Mouse (Mus musculus) frontal cortex, postnatal 25 days (tissue): Measurements from ENCODE around the gene Ldb2.

Source experiments
- DNase-seq, 2 experiments: peaks; one replicate each; pipeline ENCODE4 v3.0.0; 2022; ENCODE audit warnings: low spot score in 2 of 2

Gene Ldb2

DNA sequence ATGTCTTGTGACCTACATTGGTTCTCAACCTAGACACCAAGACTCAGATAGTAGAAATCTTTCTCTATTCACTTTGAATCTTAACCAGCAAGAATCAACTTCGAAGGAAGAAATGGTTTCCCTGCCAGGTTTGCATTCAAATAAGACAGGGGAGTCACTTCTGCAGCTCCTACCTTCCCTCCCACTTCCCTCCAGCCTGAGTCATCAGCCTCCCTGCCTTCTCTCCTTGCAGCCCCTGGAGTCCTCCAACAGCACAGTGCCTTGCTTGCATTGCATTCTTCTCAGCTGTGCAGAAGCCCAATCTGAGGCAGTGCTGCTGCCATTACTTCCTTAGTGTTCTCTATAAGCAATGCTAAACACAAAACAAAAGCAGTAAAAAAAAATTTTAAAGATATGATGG is 79.6 kb downstream of the Ldb2 start:
- no peak for DNase-seq

DNA sequence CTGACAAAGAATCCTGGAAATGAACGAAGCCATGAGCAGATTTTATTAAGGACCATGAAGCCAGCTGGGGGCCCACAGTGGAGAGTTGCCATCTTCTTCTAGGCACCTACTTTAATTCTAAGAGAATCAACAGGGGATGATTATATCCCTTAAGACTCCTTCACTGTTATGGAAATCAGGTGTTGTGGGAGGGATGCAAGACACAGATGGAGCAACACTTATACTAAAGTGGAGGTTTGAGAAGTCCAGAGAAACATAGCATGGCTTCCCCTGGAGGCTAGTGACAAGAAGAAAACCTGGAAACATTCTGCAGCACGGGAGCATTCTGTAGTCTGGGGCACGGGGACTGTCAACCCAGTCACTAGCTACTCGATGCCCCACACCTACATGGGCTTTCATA is 85.0 kb downstream of the Ldb2 start:
- DNase-seq, result no peak

- no peak for DNase-seq
These were observed 86.2 kb downstream of the Ldb2 start for GRCm38 (mm10) chr5:44713181-44713789.

GRCm38 (mm10) chr5:44711211-44711610 is 88.3 kb downstream of the Ldb2 start:
- DNase-seq, result no peak

DNA sequence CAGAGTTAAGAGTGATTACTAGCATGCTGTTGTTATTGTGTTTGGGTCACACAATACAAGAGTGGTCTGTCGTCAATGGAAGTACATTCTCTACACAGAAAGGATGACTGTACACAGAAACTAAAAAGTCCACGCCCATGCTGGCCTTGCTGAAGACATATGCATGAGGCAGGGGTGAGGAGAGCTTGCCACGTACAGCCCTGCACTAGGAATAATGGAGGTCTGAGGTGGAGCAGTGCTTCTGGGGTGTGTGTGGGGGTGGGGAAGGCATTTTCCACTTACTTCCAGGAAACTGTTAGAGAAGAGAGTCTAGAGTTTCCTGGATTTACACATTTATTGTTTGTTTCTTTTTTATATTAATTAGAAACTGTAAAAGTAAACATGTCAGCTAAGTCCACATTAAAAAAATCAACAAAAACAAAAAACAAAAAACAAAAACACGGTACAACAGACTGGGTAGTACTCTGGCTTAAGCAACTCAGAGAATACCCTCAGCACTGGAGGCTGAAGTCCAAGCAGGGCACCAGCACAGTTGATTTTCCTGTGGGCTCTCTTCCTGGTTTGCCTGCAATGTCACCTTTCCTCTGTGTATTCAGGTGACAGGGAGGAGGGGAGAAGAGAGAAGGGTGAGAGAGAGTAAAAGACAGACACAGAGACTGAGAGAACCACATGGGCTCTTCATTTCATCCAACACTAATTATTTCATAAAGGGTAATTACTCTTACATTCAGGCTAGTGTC is 89.2 kb downstream of the Ldb2 start:
- DNase-seq, result no peak

GRCm38 (mm10) chr5:44709276-44709675 is 90.2 kb downstream of the Ldb2 start:
- no peak for DNase-seq

DNA sequence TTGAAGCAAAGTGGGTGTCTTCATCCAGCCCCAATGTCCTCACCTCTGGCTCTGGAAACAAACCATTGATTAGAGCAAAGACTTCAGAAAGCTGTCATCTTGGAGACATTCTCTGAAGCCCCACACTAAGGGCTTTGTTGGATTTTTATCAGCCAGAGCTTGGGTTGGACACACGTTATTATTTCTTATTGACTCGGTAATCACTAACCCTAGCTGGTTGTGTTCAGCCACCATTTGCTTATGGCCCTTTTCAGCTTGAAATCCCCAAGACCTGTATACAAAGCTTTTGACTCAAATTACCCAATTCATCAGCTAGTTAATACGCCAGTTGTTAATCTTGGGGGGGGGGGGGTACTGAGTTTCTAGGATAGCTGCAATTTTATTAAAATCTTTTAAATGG is 91.5 kb downstream of the Ldb2 start:
- no peak for DNase-seq

GRCm38 (mm10) chr5:44706997-44707698 is 92.3 kb downstream of the Ldb2 start:
- no peak for DNase-seq

DNA sequence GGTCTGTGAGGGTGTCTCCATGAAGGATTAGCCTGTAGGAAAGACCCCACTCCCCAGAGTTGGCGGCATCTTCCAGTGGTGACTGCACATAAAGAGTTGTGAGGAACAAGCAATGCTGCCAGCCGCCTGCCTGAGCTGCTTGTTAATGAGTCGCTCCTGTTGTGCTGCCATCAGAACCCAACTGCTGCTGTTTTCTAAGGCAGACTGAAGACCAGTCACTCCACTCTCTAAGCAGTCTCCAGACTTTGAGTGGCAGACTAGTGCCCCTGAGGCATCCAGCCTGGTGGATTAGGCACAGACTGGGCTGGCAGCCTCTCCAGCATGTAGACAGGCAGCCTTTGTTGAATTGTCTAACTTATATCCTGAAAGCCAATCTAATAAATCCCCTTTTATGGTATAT is 101.5 kb downstream of the Ldb2 start:
- DNase-seq, result no peak

DNA sequence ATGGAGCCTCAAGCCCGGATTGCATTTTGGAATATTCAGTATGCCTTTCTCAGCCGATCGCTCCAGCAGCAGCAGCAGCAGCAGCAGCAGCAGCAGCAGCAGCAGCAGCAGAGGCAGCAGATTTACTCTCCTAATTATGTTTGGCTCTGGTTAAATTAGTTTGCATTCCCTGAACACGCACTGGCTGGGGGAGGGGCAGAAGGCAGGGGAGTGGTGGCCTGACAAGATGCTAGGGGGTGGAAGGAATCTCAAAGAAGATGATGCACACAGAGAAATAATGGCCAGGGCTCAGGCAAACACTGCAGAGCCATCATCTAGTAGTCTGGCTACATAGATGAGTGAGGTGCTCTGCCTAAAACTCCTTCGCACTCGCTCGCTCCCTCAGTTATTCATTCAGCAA is 102.9 kb downstream of the Ldb2 start:
- DNase-seq, result no peak

DNA sequence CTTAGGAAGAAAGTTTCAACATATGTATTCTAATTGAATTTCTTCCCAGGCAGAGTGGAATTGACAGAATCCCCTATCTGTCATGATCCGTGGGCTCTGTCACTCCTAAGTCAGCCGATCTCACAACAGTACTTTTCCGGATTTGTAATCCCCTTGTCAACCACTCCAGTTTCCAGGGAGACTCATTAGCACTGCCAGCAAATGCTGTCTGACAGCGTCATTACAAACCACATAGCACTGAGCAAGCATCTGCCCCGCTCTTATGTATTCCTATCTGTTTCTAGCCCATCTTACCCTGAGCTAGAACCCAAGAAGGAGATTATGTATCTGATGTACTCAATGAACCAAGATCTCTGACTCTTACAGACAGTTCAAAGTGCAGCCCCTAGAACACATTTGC is 105.8 kb downstream of the Ldb2 start:
- DNase-seq, result no peak

DNA sequence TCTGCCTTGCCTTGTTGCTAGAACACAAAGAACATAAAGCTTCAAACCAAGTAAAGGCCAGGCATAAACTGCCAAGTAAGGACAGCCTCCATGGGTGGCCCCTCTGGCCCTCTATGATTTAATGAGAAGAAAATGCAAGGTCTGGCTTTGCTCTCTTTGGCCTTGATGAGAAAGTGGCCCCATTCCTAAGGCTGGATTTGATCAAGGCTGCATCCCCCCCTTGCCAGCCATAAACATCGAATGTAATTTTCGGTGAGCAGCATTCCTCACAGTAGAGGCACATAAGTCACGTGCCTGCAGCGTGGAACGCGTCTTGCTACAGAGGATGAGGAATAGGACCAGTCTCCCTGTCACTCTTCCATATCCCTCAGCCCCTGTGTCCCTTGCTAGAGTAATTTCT is 113.1 kb downstream of the Ldb2 start:
- DNase-seq, result no peak

- DNase-seq, result no peak
These were observed 118.3 kb downstream of the Ldb2 start for GRCm38 (mm10) chr5:44681054-44681638.

GRCm38 (mm10) chr5:44677814-44678213 is 121.7 kb downstream of the Ldb2 start:
- no peak for DNase-seq

- no peak for DNase-seq
These were observed 123.2 kb downstream of the Ldb2 start for GRCm38 (mm10) chr5:44676145-44676754.

- DNase-seq, result no peak
These were observed 129.1 kb downstream of the Ldb2 start for GRCm38 (mm10) chr5:44670336-44670735.

DNA sequence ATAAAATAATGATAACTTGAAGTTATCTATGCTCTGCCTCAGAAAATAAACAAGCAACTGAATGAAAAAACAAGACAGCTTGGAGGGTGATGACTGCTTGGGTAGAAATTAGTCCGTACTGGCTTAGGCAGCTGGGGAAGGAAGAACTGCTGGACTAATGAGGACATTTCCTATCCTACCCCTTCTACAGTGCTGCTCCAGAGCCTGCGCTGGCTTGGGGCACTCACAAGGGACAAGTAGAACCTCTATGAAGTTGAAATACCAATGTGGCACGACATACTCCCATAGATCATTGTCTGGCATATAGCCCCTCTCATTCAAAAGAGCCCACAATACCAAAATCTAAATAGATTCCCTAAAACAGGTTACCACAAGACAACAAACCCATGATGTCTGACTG is 131.6 kb downstream of the Ldb2 start:
- no peak for DNase-seq

- no peak for DNase-seq
These were observed 132.1 kb downstream of the Ldb2 start for GRCm38 (mm10) chr5:44667383-44667782.

GRCm38 (mm10) chr5:44659651-44660050 is 139.8 kb downstream of the Ldb2 start:
- no peak for DNase-seq

DNA sequence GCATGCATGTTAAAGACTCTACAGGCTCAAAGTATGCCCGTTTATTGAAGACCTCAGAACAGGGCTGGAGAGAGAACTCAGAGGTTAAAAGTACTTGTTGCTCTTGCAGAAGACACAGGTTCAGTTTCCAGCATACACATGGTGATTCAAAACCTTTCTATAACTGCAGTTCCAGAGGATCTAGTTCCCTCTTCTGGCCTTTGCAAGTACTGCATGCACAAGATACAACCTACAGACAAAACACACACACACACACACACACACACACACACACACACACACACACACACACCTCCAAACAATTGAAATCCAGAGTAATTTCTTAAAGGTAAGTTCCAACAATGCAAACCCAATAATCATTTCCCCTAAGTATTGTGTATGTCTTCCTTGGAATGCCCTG is 142.8 kb downstream of the Ldb2 start:
- no peak for DNase-seq

DNA sequence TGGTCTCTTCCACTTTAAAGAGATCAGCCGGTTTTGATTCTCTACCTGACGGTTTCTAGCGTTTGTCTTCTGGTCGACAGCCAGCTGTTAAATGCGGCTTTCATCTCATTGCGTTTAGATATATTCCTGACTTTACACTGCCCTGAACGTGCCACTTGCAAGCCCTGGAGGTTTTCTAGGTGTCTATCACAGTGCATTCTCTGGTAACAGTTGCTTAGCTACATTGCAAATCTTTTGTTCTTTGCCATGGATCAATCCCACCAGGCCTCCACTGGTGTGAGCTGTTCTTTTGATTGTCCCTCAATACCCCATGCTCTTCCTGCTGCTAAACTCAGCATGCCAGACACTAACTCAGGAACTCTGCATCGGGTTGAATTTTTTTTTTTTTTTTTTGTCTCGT is 145.1 kb downstream of the Ldb2 start:
- no peak for DNase-seq

DNA sequence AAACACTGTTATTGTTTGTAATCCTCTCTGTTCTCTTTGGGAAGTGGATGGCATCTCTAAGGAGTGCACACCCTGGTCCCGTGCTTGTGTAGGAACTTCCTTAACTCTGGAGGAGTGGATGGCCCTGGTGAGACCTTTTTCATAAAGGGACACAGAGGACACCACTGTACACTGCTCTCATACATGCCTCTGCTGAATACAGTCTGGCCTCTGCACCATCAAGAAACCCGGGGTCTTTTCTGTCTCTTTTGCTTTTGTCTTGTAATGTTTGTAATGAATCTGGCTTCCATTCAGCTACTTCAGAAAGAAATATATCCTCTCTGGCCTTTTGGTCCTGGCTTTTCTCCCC is 152.7 kb downstream of the Ldb2 start:
- DNase-seq, result no peak
